Mouse (Mus musculus): ENCODE data around the gene Gm20696. TPM values are rescaled to one million over a fixed set of nuclear protein-coding genes. Genes with fewer than 3 reads are reported as not detected.
A peak's percentile ranks its signal among the peaks of the same experiment; 100 is the strongest.

Gm20696 gene
- polyA plus RNA-seq, 1 experiment from 2014 or later = 3.2 TPM

- DNase-seq (ENCODE audit: low spot score) = no peak
- Histone ChIP-seq H3K4me3 (no peak overlapping the region), H3K27ac (replicated peaks) (no peak overlapping the region), H3K4me1 (no peaks in the 10 kb centered on the region), H3K27me3 (ENCODE audit: low read depth, poor library complexity, severe bottlenecking) (no peaks in the 10 kb centered on the region), H3K9me3 (replicated peaks) (no peaks in the 10 kb centered on the region), H3K36me3 (no peaks in the 10 kb centered on the region)
- WGBS = 92% methylated on average over 10 of the region's 10 CpGs
Observed at GRCm38 (mm10) chr6:99233411-99233810, 433.2 kb downstream of the Gm20696 start.

GRCm38 (mm10) chr6:99228336-99228870 lies 438.2 kb downstream of the Gm20696 start:
- Histone ChIP-seq H3K4me3 (no peak overlapping the region), H3K9me3 (replicated peaks) (no peaks in the 10 kb centered on the region), H3K36me3 (no peaks in the 10 kb centered on the region), H3K4me1 (peaks cover 5% of the 10 kb centered on the region), H3K27me3 (ENCODE audit: low read depth, poor library complexity, severe bottlenecking) (no peaks in the 10 kb centered on the region), H3K27ac (replicated peaks) (no peak overlapping the region)
- no peak for DNase-seq (ENCODE audit: low spot score)
- WGBS = 92% methylated on average over 6 of the region's 6 CpGs

- no peaks in the 10 kb centered on the region for H3K9me3 ChIP-seq (replicated peaks)
- peaks cover 19% of the 10 kb centered on the region for H3K4me1 ChIP-seq
- no peak overlapping the region for H3K27ac ChIP-seq (replicated peaks)
- DNase-seq (ENCODE audit: low spot score) = no peak
- 88% methylated on average over 5 of the region's 5 CpGs for WGBS
- no peak overlapping the region for H3K4me3 ChIP-seq
- H3K36me3 ChIP-seq = no peaks in the 10 kb centered on the region
- no peaks in the 10 kb centered on the region for H3K27me3 ChIP-seq (ENCODE audit: low read depth, poor library complexity, severe bottlenecking)
Observed at GRCm38 (mm10) chr6:99221147-99221546, 445.4 kb downstream of the Gm20696 start.

GRCm38 (mm10) chr6:99220472-99220871 lies 446.1 kb downstream of the Gm20696 start:
- DNase-seq (ENCODE audit: low spot score) = no peak
- Histone ChIP-seq H3K27me3 (ENCODE audit: low read depth, poor library complexity, severe bottlenecking) (no peaks in the 10 kb centered on the region), H3K9me3 (replicated peaks) (no peaks in the 10 kb centered on the region), H3K36me3 (no peaks in the 10 kb centered on the region), H3K27ac (replicated peaks) (no peak overlapping the region), H3K4me3 (no peak overlapping the region), H3K4me1 (peaks cover 19% of the 10 kb centered on the region)
- 95% methylated on average over 3 of the region's 3 CpGs for WGBS

GRCm38 (mm10) chr6:99217846-99218245 lies 448.8 kb downstream of the Gm20696 start:
- no peak overlapping the region for H3K27ac ChIP-seq (replicated peaks)
- no peaks in the 10 kb centered on the region for H3K27me3 ChIP-seq (ENCODE audit: low read depth, poor library complexity, severe bottlenecking)
- WGBS = 81% methylated on average over 2 of the region's 2 CpGs
- no peak for DNase-seq (ENCODE audit: low spot score)
- no peak overlapping the region for H3K4me3 ChIP-seq
- no peaks in the 10 kb centered on the region for H3K9me3 ChIP-seq (replicated peaks)
- H3K4me1 ChIP-seq = peaks cover 14% of the 10 kb centered on the region
- H3K36me3 ChIP-seq = no peaks in the 10 kb centered on the region

GRCm38 (mm10) chr6:99217155-99217554 lies 449.4 kb downstream of the Gm20696 start:
- no peaks in the 10 kb centered on the region for H3K36me3 ChIP-seq
- DNase-seq (ENCODE audit: low spot score) = no peak
- H3K9me3 ChIP-seq (replicated peaks) = no peaks in the 10 kb centered on the region
- no peak overlapping the region; the same call in 1 of the 2 replicates for H3K27ac ChIP-seq (replicated peaks)
- H3K27me3 ChIP-seq (ENCODE audit: low read depth, poor library complexity, severe bottlenecking) = no peaks in the 10 kb centered on the region
- no peak overlapping the region for H3K4me3 ChIP-seq
- 86% methylated on average over 7 of the region's 7 CpGs for whole genome bisulfite sequencing
- peaks cover 20% of the 10 kb centered on the region for H3K4me1 ChIP-seq

- no peaks in the 10 kb centered on the region for H3K27me3 ChIP-seq (ENCODE audit: low read depth, poor library complexity, severe bottlenecking)
- no peaks in the 10 kb centered on the region for H3K9me3 ChIP-seq (replicated peaks)
- 90% methylated on average over 4 of the region's 4 CpGs for WGBS
- no peak for DNase-seq (ENCODE audit: low spot score)
- 0 out of 2 replicates have a peak overlapping the region, but pooled peaks have one; percentile 18 for H3K27ac ChIP-seq (replicated peaks)
- H3K36me3 ChIP-seq = no peaks in the 10 kb centered on the region
- peaks cover 35% of the 10 kb centered on the region for H3K4me1 ChIP-seq
- no peak overlapping the region for H3K4me3 ChIP-seq
Observed at GRCm38 (mm10) chr6:99212461-99212860, 454.1 kb downstream of the Gm20696 start.

GRCm38 (mm10) chr6:99211663-99212333 lies 454.8 kb downstream of the Gm20696 start:
- WGBS = 84% methylated on average over 5 of the region's 5 CpGs
- H3K4me1 ChIP-seq = peaks cover 35% of the 10 kb centered on the region
- DNase-seq (ENCODE audit: low spot score) = no peak
- no peaks in the 10 kb centered on the region for H3K9me3 ChIP-seq (replicated peaks)
- H3K4me3 ChIP-seq = no peak overlapping the region
- H3K27me3 ChIP-seq (ENCODE audit: low read depth, poor library complexity, severe bottlenecking) = no peaks in the 10 kb centered on the region
- H3K36me3 ChIP-seq = no peaks in the 10 kb centered on the region
- H3K27ac ChIP-seq (replicated peaks) = 0 out of 2 replicates have a peak overlapping the region, but pooled peaks have one; percentile 18

GRCm38 (mm10) chr6:99210161-99210560 lies 456.4 kb downstream of the Gm20696 start:
- no peak overlapping the region for H3K27ac ChIP-seq (replicated peaks)
- H3K36me3 ChIP-seq = no peaks in the 10 kb centered on the region
- no peak overlapping the region for H3K4me3 ChIP-seq
- WGBS = 96% methylated on average over 7 of the region's 7 CpGs
- no peak for DNase-seq (ENCODE audit: low spot score)
- H3K9me3 ChIP-seq (replicated peaks) = no peaks in the 10 kb centered on the region
- H3K4me1 ChIP-seq = peaks cover 47% of the 10 kb centered on the region
- no peaks in the 10 kb centered on the region for H3K27me3 ChIP-seq (ENCODE audit: low read depth, poor library complexity, severe bottlenecking)

Small RNA genes lying within 50 kb of the gene (microRNA-seq; reads per million reads assigned to microRNA genes)
- gene Gm22328 = not detected

Other genes with a start within 250 kb of the Gm20696 start
- 63.7 and 75.4 TPM in 2 replicates for gene Foxp1, start 144.1 kb downstream of the Gm20696 start, polyA plus RNA-seq (2016; fragmentation: Nextera tagmentation; extraction: Ambion mirVana)
- gene Eif4e3, start within 50 bp of the Gm20696 start, polyA plus RNA-seq (2016; fragmentation: Nextera tagmentation; extraction: Ambion mirVana) = 10.8 and 13.1 TPM in 2 replicates
- 1.1 and 1.3 TPM in 2 replicates for gene Gpr27, start 25.9 kb upstream of the Gm20696 start, polyA plus RNA-seq (2016; fragmentation: Nextera tagmentation; extraction: Ambion mirVana)
- not detected in 2 replicates for gene Prok2, start 59.6 kb upstream of the Gm20696 start, polyA plus RNA-seq (2016; fragmentation: Nextera tagmentation; extraction: Ambion mirVana)

All from midbrain, embryonic 10.5 days (tissue).